Mouse (Mus musculus) liver, postnatal 0 days (tissue): ENCODE measurements around the gene Rb1. TPM values are rescaled to one million over a fixed set of nuclear protein-coding genes. Genes with fewer than 3 reads are reported as not detected.

Source experiments
- ATAC-seq: fragments of 200-750 bp; cut with Nextera tagmentation; 2 replicates; pipeline ENCODE4 v1.8.0; 2017; ENCODE audit warnings: mild to moderate bottlenecking, moderate library complexity
- DNase-seq: peaks from one replicate; pipeline ENCODE4 v3.0.0-alpha.2; 2016
- H3K27ac ChIP-seq: fragments of 300-500 bp; sonication (generic); 2 replicates; pipeline ENCODE4 v1.5.1; 2014; ENCODE audit warnings: antibody characterized with exemption, moderate library complexity, mild to moderate bottlenecking, low read depth
- H3K27me3 ChIP-seq: fragments of 300-500 bp; sonication (generic); 2 replicates; pipeline ENCODE4 v1.6.1; 2014; ENCODE audit warnings: low read length, control low read depth, mixed read lengths; ENCODE audit not compliant: insufficient read depth
- H3K36me3 ChIP-seq: fragments of 300-500 bp; sonication (generic); replicated peaks from 2 replicates; pipeline ENCODE4 v1.6.1; 2014; ENCODE audit warnings: mild to moderate bottlenecking, control low read depth, low read length, moderate library complexity, mixed read lengths; ENCODE audit not compliant: insufficient read depth
- H3K4me1 ChIP-seq: fragments of 300-500 bp; sonication (generic); 2 replicates; pipeline ENCODE4 v1.6.1; 2014; ENCODE audit warnings: antibody characterized with exemption, mild to moderate bottlenecking, control low read depth; ENCODE audit not compliant: insufficient read depth
- H3K4me2 ChIP-seq: fragments of 300-500 bp; sonication (generic); 2 replicates; pipeline ENCODE4 v1.6.1; 2014; ENCODE audit warnings: low read depth, mild to moderate bottlenecking, low read length, moderate library complexity, mixed read lengths
- H3K4me3 ChIP-seq: fragments of 300-500 bp; sonication (generic); 2 replicates; pipeline ENCODE4 v1.5.1; 2014; ENCODE audit warnings: low read depth, low read length
- H3K9ac ChIP-seq: fragments of 300-500 bp; sonication (generic); replicated peaks from 2 replicates; pipeline ENCODE4 v1.6.1; 2014; ENCODE audit warnings: mild to moderate bottlenecking, moderate library complexity
- H3K9me3 ChIP-seq: fragments of 300-500 bp; sonication (generic); 2 replicates; pipeline ENCODE4 v1.6.1; 2016; ENCODE audit warnings: mild to moderate bottlenecking, control low read depth, low read length, mixed read lengths
- CTCF ChIP-seq: sonication (generic); IDR thresholded peaks from 2 replicates; pipeline ENCODE4 v1.5.1; 2016; ENCODE audit warnings: antibody characterized with exemption, low read depth
- EP300 ChIP-seq: IDR thresholded peaks from 2 replicates; pipeline ENCODE4 v1.6.1; 2016; ENCODE audit warnings: antibody characterized with exemption, low read depth, mild to moderate bottlenecking
- WGBS: fragments of 180-500 bp; shearing (Covaris S2); extraction: QIAGEN DNeasy Blood & Tissue Kit; methylation state at CpG from one replicate; pipeline ENCODE4 v1.1.7; 2014; ENCODE audit not compliant: insufficient replicate concordance; 5-methylcytosine and 5-hydroxymethylcytosine counted together
- polyA plus RNA-seq: library from polyadenylated mRNA; unstranded; fragments of >200 nt; fragmentation: Nextera tagmentation; extraction: Ambion mirVana; gene quantifications from 2 replicates; pipeline ENCODE4 v1.2.1, GENCODE M21; 2015

Rb1 gene
- polyA plus RNA-seq, 1 experiment from 2014 or later: 23.6 TPM

DNA sequence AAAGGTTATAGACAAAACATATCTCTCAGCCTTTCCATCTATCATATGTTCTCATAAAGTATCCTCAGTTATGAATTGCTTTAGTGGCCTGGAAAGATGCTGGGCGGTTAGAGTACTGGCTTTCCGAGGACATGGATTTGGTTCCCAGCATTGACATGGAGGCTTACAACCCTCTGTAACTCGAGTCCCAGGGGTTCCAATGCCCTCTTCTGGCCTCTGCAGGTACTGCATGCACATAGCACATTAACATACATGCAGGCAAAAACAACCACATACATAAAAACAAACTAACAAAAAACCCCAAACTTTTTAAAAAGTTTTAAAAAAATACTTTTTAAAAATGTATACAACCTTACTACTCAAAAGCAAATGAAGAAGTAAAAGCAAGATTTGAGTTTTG, 59.5 kb downstream of the Rb1 start:
- peaks cover 32% of the 10 kb centered on the region for H3K36me3 ChIP-seq
- no peak overlapping the region for H3K9ac ChIP-seq
- no peak overlapping the region for H3K4me3 ChIP-seq
- no peak overlapping the region for H3K4me2 ChIP-seq
- 80% methylated on average over 3 of the region's 3 CpGs for WGBS
- no peaks in the 10 kb centered on the region for H3K4me1 ChIP-seq
- TF ChIP-seq CTCF (peak; percentile 65), EP300 (no peak)
- H3K27me3 ChIP-seq: no peaks in the 10 kb centered on the region
- H3K27ac ChIP-seq: no peak overlapping the region
- DNase-seq: peak; percentile 40
- ATAC-seq: no peak
- H3K9me3 ChIP-seq: no peaks in the 10 kb centered on the region

- DNase-seq: no peak
- TF ChIP-seq CTCF (no peak), EP300 (no peak)
- peaks cover 11% of the 10 kb centered on the region for H3K4me1 ChIP-seq
- no peaks in the 10 kb centered on the region for H3K27me3 ChIP-seq
- no peak overlapping the region for H3K4me3 ChIP-seq
- H3K27ac ChIP-seq: no peak overlapping the region
- H3K9ac ChIP-seq: no peak overlapping the region
- no peak overlapping the region for H3K4me2 ChIP-seq
- WGBS: 95% methylated on average over 9 of the region's 9 CpGs
- no peak for ATAC-seq
- H3K36me3 ChIP-seq: peaks cover 28% of the 10 kb centered on the region
- H3K9me3 ChIP-seq: no peaks in the 10 kb centered on the region
Measured at GRCm38 (mm10) chr14:73262210-73262609, 63.4 kb downstream of the Rb1 start.

DNA sequence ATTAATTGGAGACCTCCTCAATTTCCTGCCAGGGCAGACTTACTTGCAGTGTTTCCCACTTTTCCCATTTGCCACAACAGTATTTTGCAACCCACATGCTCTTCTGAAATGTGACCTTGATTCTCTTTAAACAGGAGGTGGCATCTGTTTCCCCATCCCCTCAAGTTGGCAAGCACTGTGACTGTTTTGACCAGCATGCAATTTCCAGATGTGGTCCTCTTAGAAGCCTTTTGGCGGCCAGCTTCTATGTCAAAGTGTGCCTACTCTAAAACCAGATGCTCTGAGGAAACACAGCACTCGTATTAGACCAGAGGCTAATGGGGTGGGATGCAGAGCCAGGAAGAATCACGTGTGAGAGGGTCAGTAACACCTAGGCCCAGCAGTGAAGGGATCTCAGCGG, 67.4 kb downstream of the Rb1 start:
- peaks cover 14% of the 10 kb centered on the region for H3K4me1 ChIP-seq
- peaks cover 20% of the 10 kb centered on the region for H3K36me3 ChIP-seq
- H3K4me3 ChIP-seq: no peak overlapping the region
- H3K9me3 ChIP-seq: no peaks in the 10 kb centered on the region
- WGBS: 78% methylated on average over 4 of the region's 4 CpGs
- TF ChIP-seq CTCF (no peak), EP300 (no peak)
- no peak for ATAC-seq
- DNase-seq: peak; percentile 20
- no peak overlapping the region for H3K4me2 ChIP-seq
- H3K27me3 ChIP-seq: no peaks in the 10 kb centered on the region
- 0 out of 2 replicates have a peak overlapping the region, but pooled peaks have one; percentile 48 for H3K27ac ChIP-seq
- H3K9ac ChIP-seq: no peak overlapping the region

DNA sequence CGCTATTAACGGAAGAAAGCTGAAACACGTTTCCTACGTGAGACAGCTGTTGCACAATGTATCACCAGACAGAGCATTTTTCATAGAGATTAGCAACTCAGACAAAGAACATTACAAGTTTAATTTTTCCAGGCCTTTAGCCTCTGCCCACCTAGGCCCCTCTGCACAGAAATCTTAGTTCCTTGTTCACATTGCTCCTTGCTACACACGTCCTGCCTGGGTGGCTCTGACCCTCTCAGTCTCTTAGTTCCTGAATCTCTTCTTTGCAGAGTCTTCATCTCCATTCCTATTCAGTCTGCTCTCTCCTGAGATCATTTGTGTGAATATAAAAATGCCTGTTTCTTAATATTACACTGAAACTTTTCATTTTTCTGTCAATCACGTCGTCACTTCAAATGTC, 68.3 kb downstream of the Rb1 start:
- 49% methylated on average over 7 of the region's 7 CpGs for WGBS
- H3K4me3 ChIP-seq: no peak overlapping the region
- no peak overlapping the region for H3K27ac ChIP-seq
- ATAC-seq (no peak), DNase-seq (no peak)
- peaks cover 18% of the 10 kb centered on the region for H3K36me3 ChIP-seq
- H3K9ac ChIP-seq: no peak overlapping the region
- H3K4me1 ChIP-seq: peaks cover 17% of the 10 kb centered on the region
- no peak for TF ChIP-seq CTCF
- no peak for TF ChIP-seq EP300
- no peaks in the 10 kb centered on the region for H3K27me3 ChIP-seq
- 0 out of 2 replicates have a peak overlapping the region, but pooled peaks have one; percentile 18 for H3K4me2 ChIP-seq
- no peaks in the 10 kb centered on the region for H3K9me3 ChIP-seq

DNA sequence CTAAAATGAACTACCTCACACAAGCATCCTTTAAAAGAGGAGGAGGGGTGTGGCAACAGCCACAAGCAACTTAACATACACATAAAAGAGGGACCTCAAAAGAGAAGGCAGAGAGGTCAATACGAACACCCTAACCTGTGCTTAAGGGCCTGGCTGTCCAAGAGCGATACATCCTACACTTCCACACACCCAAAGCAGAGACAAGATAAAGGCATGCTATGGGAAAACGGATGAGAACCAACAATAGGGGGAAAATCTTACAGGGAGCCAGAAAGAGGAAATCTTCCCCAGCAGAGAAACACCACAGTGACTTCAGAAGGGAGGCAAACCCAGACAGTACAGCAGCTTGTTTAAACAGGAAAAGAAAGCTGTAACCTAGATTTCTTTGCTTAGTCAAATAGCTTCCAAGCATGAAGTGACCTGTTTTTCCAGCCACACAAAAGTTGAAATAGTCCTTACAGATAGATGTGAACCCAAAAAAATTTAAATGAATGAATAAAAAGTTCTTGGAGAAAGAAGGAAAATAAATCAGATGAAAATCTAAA, 70.1 kb downstream of the Rb1 start:
- H3K27me3 ChIP-seq: no peaks in the 10 kb centered on the region
- H3K4me1 ChIP-seq: peaks cover 19% of the 10 kb centered on the region
- ATAC-seq: no peak
- H3K9ac ChIP-seq: no peak overlapping the region
- TF ChIP-seq CTCF (no peak), EP300 (no peak)
- no peaks in the 10 kb centered on the region for H3K9me3 ChIP-seq
- H3K4me2 ChIP-seq: no peak overlapping the region
- H3K36me3 ChIP-seq: peaks cover 13% of the 10 kb centered on the region
- no peak overlapping the region for H3K4me3 ChIP-seq
- no peak for DNase-seq
- WGBS: 64% methylated on average over 3 of the region's 3 CpGs
- peak overlapping the region; percentile 55 for H3K27ac ChIP-seq

GRCm38 (mm10) chr14:73254412-73254811, 71.2 kb downstream of the Rb1 start:
- TF ChIP-seq EP300 (no peak), CTCF (peak; percentile 29)
- no peak for ATAC-seq
- H3K9me3 ChIP-seq: no peaks in the 10 kb centered on the region
- WGBS: 70% methylated on average over 4 of the region's 4 CpGs
- no peaks in the 10 kb centered on the region for H3K27me3 ChIP-seq
- peaks cover 23% of the 10 kb centered on the region for H3K4me1 ChIP-seq
- H3K9ac ChIP-seq: no peak overlapping the region
- H3K36me3 ChIP-seq: peaks cover 8% of the 10 kb centered on the region
- H3K4me3 ChIP-seq: no peak overlapping the region
- no peak overlapping the region for H3K4me2 ChIP-seq
- peak overlapping the region; percentile 68 for H3K27ac ChIP-seq
- DNase-seq: peak; percentile 14
